Mouse (Mus musculus): ENCODE data around the gene Zfp65.
"Not testable (repeated sequence)": the region's sequence is repeated elsewhere in the genome, so short reads cannot be mapped to it uniquely, and the experiment has no call there.

Gene Zfp65

GRCm38 (mm10) chr13:67728641-67729318 is at the start of gene Zfp65:
Gene Zfp65 (minus strand): TSS chr13:67729173.
- in situ Hi-C loops (cut with MboI, MseI): no loop called here

- in situ Hi-C loops (cut with MboI, MseI): no loop called here
Measured at GRCm38 (mm10) chr13:67763031-67763768, 34.2 kb upstream of the Zfp65 start.

GRCm38 (mm10) chr13:67759966-67760365 is 31.0 kb upstream of the Zfp65 start:
- in situ Hi-C loops (cut with MboI, MseI): no loop called here

- in situ Hi-C loops (cut with MboI, MseI): no loop called here
Measured at GRCm38 (mm10) chr13:67755761-67756160, 26.8 kb upstream of the Zfp65 start.

- in situ Hi-C loops (cut with MboI, MseI): loop anchor here in 1 of 2 experiments (5.0 kb wide), 1 partner anchor 68 kb away; no protein-coding TSS in a partner anchor
Measured at GRCm38 (mm10) chr13:67754333-67755306, 25.6 kb upstream of the Zfp65 start, which contains the start of gene Zfp85. Gene Zfp85 (minus strand): TSS chr13:67755228.

GRCm38 (mm10) chr13:67743896-67744295 is 14.9 kb upstream of the Zfp65 start:
- in situ Hi-C loops (cut with MboI, MseI): no loop called here

GRCm38 (mm10) chr13:67742941-67743340 is 14.0 kb upstream of the Zfp65 start:
- in situ Hi-C loops (cut with MboI, MseI): no loop called here

GRCm38 (mm10) chr13:67734391-67734790 is 5.4 kb upstream of the Zfp65 start:
- in situ Hi-C loops (cut with MboI, MseI): loop anchor here in 1 of 2 experiments (5.0 kb wide), 2 partner anchors 48 to 107 kb away; no protein-coding TSS in a partner anchor

- in situ Hi-C loops (cut with MboI, MseI): not testable (repeated sequence)
Measured at GRCm38 (mm10) chr13:67729441-67729840, 468 bp upstream of the Zfp65 start.

GRCm38 (mm10) chr13:67728106-67728505 is 867 bp downstream of the Zfp65 start:
- in situ Hi-C loops (cut with MboI, MseI): no loop called here

GRCm38 (mm10) chr13:67725331-67725730 is 3.6 kb downstream of the Zfp65 start:
- in situ Hi-C loops (cut with MboI, MseI): not testable (repeated sequence)

GRCm38 (mm10) chr13:67723848-67724479 is 5.0 kb downstream of the Zfp65 start:
- in situ Hi-C loops (cut with MboI, MseI): loop anchor here in 1 of 2 experiments (5.0 kb wide), 1 partner anchor 37 kb away; the partner anchor contains the start of gene Zfp738

- in situ Hi-C loops (cut with MboI, MseI): loop anchor here in 1 of 2 experiments (5.0 kb wide), 1 partner anchor 35 kb away; no protein-coding TSS in a partner anchor
Measured at GRCm38 (mm10) chr13:67686971-67687370, 42.0 kb downstream of the Zfp65 start, which contains the start of gene Zfp738. Gene Zfp738 (minus strand): TSS chr13:67687071.

- in situ Hi-C loops (cut with MboI, MseI): loop anchor here (5.0 kb wide), 1 partner anchor 47 kb away; the partner anchor contains the start of genes Gm49345 (in 2 of the 2) and Zfp729a (in 2 of the 2)
Measured at GRCm38 (mm10) chr13:67683841-67684240, 45.1 kb downstream of the Zfp65 start.

GRCm38 (mm10) chr13:67682959-67683735 is 45.8 kb downstream of the Zfp65 start:
- in situ Hi-C loops (cut with MboI, MseI): loop anchor here (5.0 kb wide), 1 partner anchor 46 kb away; the partner anchor contains the start of genes Gm49345 (in 2 of the 2) and Zfp729a (in 2 of the 2)

GRCm38 (mm10) chr13:67674902-67675301 is 54.1 kb downstream of the Zfp65 start:
- in situ Hi-C loops (cut with MboI, MseI): no loop called here
